Mouse (Mus musculus) forebrain, embryonic 11.5 days (tissue): ENCODE measurements around the gene Slc2a5. TPM values are rescaled to one million over a fixed set of nuclear protein-coding genes. Genes with fewer than 3 reads are reported as not detected.

ENCODE experiments used
- ATAC-seq: fragments of 200-750 bp; cut with Nextera tagmentation; replicated peaks from 2 replicates; pipeline ENCODE4 v1.8.0; 2017; ENCODE audit warnings: moderate TSS enrichment; ENCODE audit not compliant: low FRiP score
- DNase-seq: peaks from one replicate; pipeline ENCODE4 v3.0.0-alpha.2; 2017; ENCODE audit warnings: low spot score
- H3K27ac ChIP-seq: fragments of 300-500 bp; sonication (generic); 2 replicates; pipeline ENCODE4 v1.5.1; 2014; ENCODE audit warnings: low read depth, low read length
- H3K27me3 ChIP-seq: fragments of 300-500 bp; sonication (generic); 2 replicates; pipeline ENCODE4 v1.6.1; 2014; ENCODE audit warnings: mild to moderate bottlenecking, low read length, mixed read lengths; ENCODE audit not compliant: control insufficient read depth, insufficient read depth
- H3K36me3 ChIP-seq: fragments of 300-500 bp; sonication (generic); 2 replicates; pipeline ENCODE4 v1.6.1; 2014; ENCODE audit warnings: mild to moderate bottlenecking, low read length, moderate library complexity, mixed read lengths; ENCODE audit not compliant: control insufficient read depth, insufficient read depth
- H3K4me1 ChIP-seq: fragments of 300-500 bp; sonication (generic); replicated peaks from 2 replicates; pipeline ENCODE4 v1.6.1; 2014; ENCODE audit warnings: low read length, mixed read lengths; ENCODE audit not compliant: control insufficient read depth, insufficient read depth
- H3K4me2 ChIP-seq: fragments of 300-500 bp; sonication (generic); 2 replicates; pipeline ENCODE4 v1.6.1; 2014; ENCODE audit warnings: low read depth, mild to moderate bottlenecking, low read length, moderate library complexity, mixed read lengths; ENCODE audit not compliant: severe bottlenecking
- H3K4me3 ChIP-seq: fragments of 300-500 bp; sonication (generic); 2 replicates; pipeline ENCODE4 v1.5.1; 2014; ENCODE audit warnings: low read depth, low read length
- H3K9ac ChIP-seq: fragments of 300-500 bp; sonication (generic); 2 replicates; pipeline ENCODE4 v1.6.1; 2014; ENCODE audit warnings: low read length
- H3K9me3 ChIP-seq: fragments of 300-500 bp; sonication (generic); 2 replicates; pipeline ENCODE4 v1.6.1; 2016; ENCODE audit warnings: low read length, mixed read lengths; ENCODE audit not compliant: control insufficient read depth
- WGBS: fragments of 180-500 bp; shearing (Covaris S2); extraction: QIAGEN DNeasy Blood & Tissue Kit; methylation state at CpG from one replicate; pipeline ENCODE4 v1.1.7; 2014; 5-methylcytosine and 5-hydroxymethylcytosine counted together
- polyA plus RNA-seq: library from polyadenylated mRNA; unstranded; fragments of >200 nt; fragmentation: Nextera tagmentation; extraction: Ambion mirVana; gene quantifications from 2 replicates; pipeline ENCODE4 v1.2.1, GENCODE M21; 2014

The Slc2a5 gene
- polyA plus RNA-seq, 1 experiment from 2014 or later: 1.8 TPM

GRCm38 (mm10) chr4:150157348-150157882 lies 38.3 kb downstream of the Slc2a5 start:
- Histone ChIP-seq H3K27ac (no peak overlapping the region), H3K27me3 (no peaks in the 10 kb centered on the region), H3K9ac (no peak overlapping the region), H3K4me1 (no peaks in the 10 kb centered on the region), H3K4me2 (no peak overlapping the region), H3K4me3 (no peak overlapping the region), H3K36me3 (no peaks in the 10 kb centered on the region), H3K9me3 (no peaks in the 10 kb centered on the region)
- WGBS: 74% methylated on average over 14 of the region's 14 CpGs
- DNase-seq (no peak), ATAC-seq (no peak)

GRCm38 (mm10) chr4:150159458-150159857 lies 40.4 kb downstream of the Slc2a5 start:
- H3K9me3 ChIP-seq: no peaks in the 10 kb centered on the region

GRCm38 (mm10) chr4:150162561-150163169 lies 43.6 kb downstream of the Slc2a5 start:
- no peak for ATAC-seq

More at GRCm38 (mm10) chr4:150159458-150159857, 40.4 kb downstream of the Slc2a5 start:
- Histone ChIP-seq H3K4me2 (no peak overlapping the region), H3K27me3 (no peaks in the 10 kb centered on the region), H3K4me3 (no peak overlapping the region), H3K27ac (no peak overlapping the region), H3K9ac (no peak overlapping the region), H3K36me3 (no peaks in the 10 kb centered on the region), H3K4me1 (no peaks in the 10 kb centered on the region)
- 86% methylated on average over 2 of the region's 2 CpGs for WGBS
- DNase-seq (no peak), ATAC-seq (no peak)

GRCm38 (mm10) chr4:150164875-150165274 lies 45.8 kb downstream of the Slc2a5 start:
- no peaks in the 10 kb centered on the region for H3K4me1 ChIP-seq
- no peak overlapping the region for H3K4me3 ChIP-seq
- H3K9me3 ChIP-seq: no peaks in the 10 kb centered on the region
- H3K9ac ChIP-seq: no peak overlapping the region
- DNase-seq (no peak), ATAC-seq (no peak)
- no peaks in the 10 kb centered on the region for H3K36me3 ChIP-seq
- no peak overlapping the region for H3K27ac ChIP-seq
- H3K27me3 ChIP-seq: no peaks in the 10 kb centered on the region
- no peak overlapping the region for H3K4me2 ChIP-seq
- WGBS: 32% methylated on average over 13 of the region's 13 CpGs

More at GRCm38 (mm10) chr4:150162561-150163169, 43.6 kb downstream of the Slc2a5 start:
- no peak for DNase-seq
- Histone ChIP-seq H3K27me3 (no peaks in the 10 kb centered on the region), H3K4me3 (no peak overlapping the region), H3K9me3 (no peaks in the 10 kb centered on the region), H3K9ac (no peak overlapping the region), H3K4me2 (no peak overlapping the region), H3K4me1 (no peaks in the 10 kb centered on the region), H3K27ac (no peak overlapping the region), H3K36me3 (no peaks in the 10 kb centered on the region)
- 75% methylated on average over 13 of the region's 13 CpGs for WGBS

- Histone ChIP-seq H3K36me3 (no peaks in the 10 kb centered on the region), H3K9me3 (no peaks in the 10 kb centered on the region), H3K4me3 (no peak overlapping the region), H3K4me2 (no peak overlapping the region), H3K27me3 (no peaks in the 10 kb centered on the region), H3K9ac (no peak overlapping the region), H3K4me1 (no peaks in the 10 kb centered on the region), H3K27ac (no peak overlapping the region)
- DNase-seq (no peak), ATAC-seq (no peak)
- WGBS: 86% methylated on average over 10 of the region's 10 CpGs
Observed at GRCm38 (mm10) chr4:150168406-150168805, 49.3 kb downstream of the Slc2a5 start.

GRCm38 (mm10) chr4:150172107-150172506 lies 53.0 kb downstream of the Slc2a5 start:
- Histone ChIP-seq H3K9me3 (no peaks in the 10 kb centered on the region), H3K4me3 (no peak overlapping the region), H3K4me1 (0 out of 2 replicates have a peak, but pooled peaks cover 2% of the 10 kb centered on the region), H3K27me3 (no peaks in the 10 kb centered on the region), H3K4me2 (no peak overlapping the region), H3K36me3 (no peaks in the 10 kb centered on the region), H3K27ac (no peak overlapping the region), H3K9ac (no peak overlapping the region)
- ATAC-seq (no peak), DNase-seq (no peak)
- 88% methylated on average over 8 of the region's 8 CpGs for WGBS

GRCm38 (mm10) chr4:150173281-150173680 lies 54.2 kb downstream of the Slc2a5 start:
- no peaks in the 10 kb centered on the region for H3K9me3 ChIP-seq
- no peak overlapping the region for H3K9ac ChIP-seq
- no peak overlapping the region for H3K4me2 ChIP-seq
- DNase-seq (peak; percentile 64), ATAC-seq (no peak)
- H3K4me1 ChIP-seq: 0 out of 2 replicates have a peak, but pooled peaks cover 2% of the 10 kb centered on the region
- no peak overlapping the region for H3K27ac ChIP-seq
- H3K27me3 ChIP-seq: no peaks in the 10 kb centered on the region
- H3K36me3 ChIP-seq: no peaks in the 10 kb centered on the region
- 50% methylated on average over 10 of the region's 10 CpGs for whole genome bisulfite sequencing
- H3K4me3 ChIP-seq: no peak overlapping the region

- H3K27ac ChIP-seq: no peak overlapping the region
- ATAC-seq: no peak
- no peak overlapping the region for H3K9ac ChIP-seq
- no peak overlapping the region for H3K4me3 ChIP-seq
- H3K27me3 ChIP-seq: no peaks in the 10 kb centered on the region
- DNase-seq: no peak
- no peaks in the 10 kb centered on the region for H3K9me3 ChIP-seq
- H3K4me2 ChIP-seq: no peak overlapping the region
- H3K4me1 ChIP-seq: 0 out of 2 replicates have a peak, but pooled peaks cover 2% of the 10 kb centered on the region
- WGBS: 91% methylated on average over 14 of the region's 14 CpGs
- H3K36me3 ChIP-seq: no peaks in the 10 kb centered on the region
Observed at GRCm38 (mm10) chr4:150174027-150174426, 54.9 kb downstream of the Slc2a5 start.

GRCm38 (mm10) chr4:150176535-150176934 lies 57.5 kb downstream of the Slc2a5 start:
- ATAC-seq: 0 out of 2 replicates have a peak, but pooled peaks have one; percentile 64
- no peak overlapping the region for H3K9ac ChIP-seq
- DNase-seq: peak; percentile 76
- H3K4me2 ChIP-seq: peak overlapping the region; percentile 18; the same call in 1 of the 2 replicates
- no peak overlapping the region for H3K4me3 ChIP-seq
- no peaks in the 10 kb centered on the region for H3K36me3 ChIP-seq
- H3K9me3 ChIP-seq: no peaks in the 10 kb centered on the region
- no peaks in the 10 kb centered on the region for H3K27me3 ChIP-seq
- H3K4me1 ChIP-seq: 0 out of 2 replicates have a peak, but pooled peaks cover 2% of the 10 kb centered on the region
- WGBS: 8% methylated on average over 7 of the region's 7 CpGs
- no peak overlapping the region for H3K27ac ChIP-seq
